In the genomic region with DNA sequence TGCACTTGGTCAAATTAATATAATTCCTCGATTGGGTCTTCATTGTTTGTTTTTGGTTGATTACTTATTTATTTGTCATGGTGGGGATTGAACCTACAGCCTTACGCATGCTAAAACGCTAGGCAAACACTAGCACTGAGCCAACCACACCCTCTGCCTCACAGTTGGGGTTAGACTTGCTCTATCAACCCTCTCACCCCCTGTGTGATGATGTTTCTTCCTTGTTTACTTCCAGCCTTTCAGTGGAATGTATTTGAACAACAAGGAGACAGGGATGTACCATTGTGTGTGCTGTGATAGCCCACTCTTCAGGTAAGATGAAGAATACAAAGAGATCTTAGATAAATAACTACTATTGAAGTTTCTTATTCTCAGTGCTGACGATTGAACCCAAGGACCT, we compare ENCODE assay signal across 25 mouse cellular contexts.
"Had no signal": no experiment of that assay in that cellular context is flagged by ENCODE, and none has a peak within 500 bp of the region (broad histone marks: within the 10 kb centered on the region; RNA-seq: fewer than 3 reads in every experiment).

No protein-coding gene starts in this region.

- DNase-seq: cerebellum, postnatal 10 days; cerebellum, postnatal 14 days; cerebellum, postnatal 25 days; cerebellum, postnatal 36 days; embryo, embryonic 11 days; forebrain, postnatal 0 days; gastrocnemius, adult 2 months; gastrocnemius, postnatal 10 days; gastrocnemius, postnatal 14 days; gastrocnemius, postnatal 25 days; gastrocnemius, postnatal 36 days; heart, adult 11 months; heart, adult 18-20 months; heart, adult 2 months had no signal

- H3K36me3 ChIP-seq: embryonic facial prominence, embryonic 12.5 days; embryonic facial prominence, embryonic 15.5 days; forebrain, embryonic 10.5 days; forebrain, embryonic 12.5 days; forebrain, embryonic 15.5 days had no signal

- H3K27me3 ChIP-seq: embryonic facial prominence, embryonic 12.5 days; embryonic facial prominence, embryonic 13.5 days; embryonic facial prominence, embryonic 15.5 days; forebrain, embryonic 12.5 days; forebrain, embryonic 13.5 days; forebrain, embryonic 15.5 days; heart, embryonic 12.5 days had no signal

- H3K4me1 ChIP-seq: embryonic facial prominence, embryonic 12.5 days; embryonic facial prominence, embryonic 13.5 days; embryonic facial prominence, embryonic 15.5 days; forebrain, embryonic 12.5 days; forebrain, embryonic 13.5 days; forebrain, embryonic 15.5 days; heart, embryonic 10.5 days; heart, embryonic 12.5 days had no signal

- H3K9me3 ChIP-seq: embryonic facial prominence, embryonic 10.5 days; embryonic facial prominence, embryonic 12.5 days; embryonic facial prominence, embryonic 13.5 days; embryonic facial prominence, embryonic 15.5 days; forebrain, embryonic 10.5 days; forebrain, embryonic 12.5 days; forebrain, embryonic 13.5 days; forebrain, embryonic 15.5 days; heart, embryonic 10.5 days; heart, embryonic 12.5 days had no signal

- H3K4me3 ChIP-seq: embryonic facial prominence, embryonic 10.5 days; embryonic facial prominence, embryonic 12.5 days; embryonic facial prominence, embryonic 13.5 days; embryonic facial prominence, embryonic 15.5 days; erythroblast, embryonic 14.5 days; forebrain, embryonic 10.5 days; forebrain, embryonic 12.5 days; forebrain, embryonic 13.5 days; forebrain, embryonic 15.5 days; gastrocnemius, adult 2 months; heart, adult 2 months; heart, embryonic 10.5 days; heart, embryonic 12.5 days had no signal
